Mouse (Mus musculus) gastrocnemius, postnatal 14 days (tissue): ENCODE results near the gene Nrbp1. TPM values are rescaled to one million over a fixed set of nuclear protein-coding genes. Genes with fewer than 3 reads are reported as not detected.
"Not testable (repeated sequence)": the region's sequence is repeated elsewhere in the genome, so short reads cannot be mapped to it uniquely, and the experiment has no call there.

Experiments
- DNase-seq: peaks from one replicate; pipeline ENCODE4 v3.0.0; 2021; ENCODE audit warnings: mixed read lengths
- intact Hi-C: fragments of 180-260 bp; cut with DNase I; formaldehyde crosslinking; loops from one replicate; pipeline ENCODE4 v1.15.1; 2025; ENCODE audit warnings: low total_unique reads
- total RNA-seq, 2 experiments: library from RNA; stranded (reverse); gene quantifications; 2 replicates each; pipeline ENCODE4 v1.2.3; 2021

Nrbp1 gene
- total RNA-seq, 2 experiments from 2014 or later = 61.1 to 63.4 TPM

GRCm38 (mm10) chr5:31201742-31202590 lies 38.7 kb upstream of the Nrbp1 start, which contains the start of gene Zfp513:
TSS of gene Zfp513 (minus strand) at chr5:31202303.
- peak; percentile 95 for DNase-seq
- intact Hi-C loops = no loop called here

GRCm38 (mm10) chr5:31202933-31203332 lies 37.7 kb upstream of the Nrbp1 start:
- no peak for DNase-seq
- intact Hi-C loops = no loop called here

GRCm38 (mm10) chr5:31203866-31204265 lies 36.8 kb upstream of the Nrbp1 start:
- intact Hi-C loops = no loop called here
- DNase-seq = no peak

- intact Hi-C loops = no loop called here
- DNase-seq = no peak
Observed at GRCm38 (mm10) chr5:31204421-31204820, 36.2 kb upstream of the Nrbp1 start.

GRCm38 (mm10) chr5:31216554-31216953 lies 24.1 kb upstream of the Nrbp1 start:
- intact Hi-C loops, DNase-seq: not testable (repeated sequence)

GRCm38 (mm10) chr5:31218294-31218693 lies 22.4 kb upstream of the Nrbp1 start:
- intact Hi-C loops = no loop called here
- no peak for DNase-seq

GRCm38 (mm10) chr5:31219070-31219469 lies 21.6 kb upstream of the Nrbp1 start:
- intact Hi-C loops = no loop called here
- no peak for DNase-seq

GRCm38 (mm10) chr5:31219474-31219873 lies 21.2 kb upstream of the Nrbp1 start:
- no peak for DNase-seq
- intact Hi-C loops = no loop called here

- peak; percentile 47 for DNase-seq
- intact Hi-C loops = no loop called here
Observed at GRCm38 (mm10) chr5:31219911-31220447, 20.7 kb upstream of the Nrbp1 start.

- intact Hi-C loops = no loop called here
- peak; percentile 98 for DNase-seq
Observed at GRCm38 (mm10) chr5:31220448-31221303, 20.0 kb upstream of the Nrbp1 start, which contains the start of gene Ppm1g. TSS of gene Ppm1g (minus strand) at chr5:31220687.

- no peak for DNase-seq
- intact Hi-C loops = no loop called here
Observed at GRCm38 (mm10) chr5:31221304-31221945, 19.2 kb upstream of the Nrbp1 start.

- intact Hi-C loops = no loop called here
- DNase-seq = no peak
Observed at GRCm38 (mm10) chr5:31222696-31223095, 18.0 kb upstream of the Nrbp1 start.

GRCm38 (mm10) chr5:31226641-31227040 lies 14.0 kb upstream of the Nrbp1 start:
- DNase-seq = no peak
- intact Hi-C loops = no loop called here

GRCm38 (mm10) chr5:31241522-31242034 lies 914 bp downstream of the Nrbp1 start:
- no peak for DNase-seq
- intact Hi-C loops = no loop called here

GRCm38 (mm10) chr5:31242191-31242590 lies 1.5 kb downstream of the Nrbp1 start:
- no peak for DNase-seq
- intact Hi-C loops = no loop called here

GRCm38 (mm10) chr5:31250716-31251115 lies 10.1 kb downstream of the Nrbp1 start:
- intact Hi-C loops = no loop called here
- DNase-seq = no peak

- intact Hi-C loops = no loop called here
- no peak for DNase-seq
Observed at GRCm38 (mm10) chr5:31251541-31252101, 11.0 kb downstream of the Nrbp1 start, which contains the start of gene Krtcap3. TSS of gene Krtcap3 (plus strand) at chr5:31251691.

GRCm38 (mm10) chr5:31252151-31252550 lies 11.5 kb downstream of the Nrbp1 start:
- intact Hi-C loops = no loop called here
- no peak for DNase-seq
